Mouse (Mus musculus) CH12.LX (cell line): ENCODE measurements around the gene Ecm1. TPM values are rescaled to one million over a fixed set of nuclear protein-coding genes. Genes with fewer than 3 reads are reported as not detected.

Experiments
- DNase-seq: peaks from one replicate; pipeline ENCODE4 v3.0.0-alpha.2; 2013; ENCODE audit errors: extremely low read depth
- H3K27ac ChIP-seq: 2 replicates; pipeline ENCODE4 v1.5.1; 2012; ENCODE audit warnings: low read depth, mild to moderate bottlenecking, control low read depth, moderate library complexity; ENCODE audit not compliant: insufficient read depth
- H3K27me3 ChIP-seq: replicated peaks from 2 replicates; pipeline ENCODE3; 2012; ENCODE audit warnings: inconsistent platforms
- H3K36me3 ChIP-seq, 2 experiments: replicated peaks in 1 of 2; 2 replicates each; pipeline versions ENCODE3 to v1.6.1; 2012; ENCODE audit warnings: inconsistent platforms in 1 of 2, low read length in 1 of 2, mild to moderate bottlenecking in 1 of 2, mixed read lengths in 1 of 2, moderate library complexity in 1 of 2; ENCODE audit not compliant: control insufficient read depth in 1 of 2, insufficient read depth in 1 of 2
- H3K4me1 ChIP-seq, 2 experiments: 2 replicates each; pipeline ENCODE4 v1.6.1; 2012; ENCODE audit warnings: inconsistent platforms in 1 of 2, moderate library complexity in 1 of 2; ENCODE audit not compliant: insufficient read depth in 2 of 2, control insufficient read depth in 1 of 2
- H3K4me2 ChIP-seq: 2 replicates; pipeline ENCODE4 v1.6.1; 2012; ENCODE audit warnings: low read depth, mild to moderate bottlenecking, control low read depth; ENCODE audit not compliant: poor library complexity, insufficient read depth, severe bottlenecking
- H3K4me3 ChIP-seq, 3 experiments: fragments of 150-350 bp in 1 of 3; sonication (generic) in 1 of 3; replicated peaks in 1 of 3; 2 replicates each; pipeline versions ENCODE3 to v1.5.1; 2011 to 2012; ENCODE audit warnings: low read depth in 2 of 3, low read length in 2 of 3, mild to moderate bottlenecking in 2 of 3, moderate library complexity in 2 of 3, control low read depth in 1 of 3, improper control_type of control experiment in 1 of 3, inconsistent platforms in 1 of 3, mixed read lengths in 1 of 3; ENCODE audit not compliant: poor library complexity in 1 of 3
- H3K79me2 ChIP-seq: replicated peaks from 2 replicates; pipeline ENCODE4 v1.6.1; 2012; ENCODE audit warnings: mild to moderate bottlenecking, moderate library complexity; ENCODE audit not compliant: control insufficient read depth, poor library complexity, insufficient read depth, severe bottlenecking; ENCODE audit errors: extremely low read depth
- H3K9ac ChIP-seq: 2 replicates; pipeline ENCODE4 v1.6.1; 2012; ENCODE audit warnings: low read depth, mild to moderate bottlenecking, control low read depth, moderate library complexity; ENCODE audit not compliant: insufficient read depth
- H3K9me3 ChIP-seq: replicated peaks from 2 replicates; pipeline ENCODE3; 2012; ENCODE audit warnings: low read length, inconsistent platforms, mixed read lengths
- EP300 ChIP-seq: IDR thresholded peaks from 2 replicates; pipeline ENCODE4 v1.6.1; 2011; ENCODE audit warnings: low read length, improper control_type of control experiment
- ETS1 ChIP-seq: conservative IDR thresholded peaks from 2 replicates; pipeline ENCODE4 v1.6.1; 2012; ENCODE audit warnings: low read depth, mild to moderate bottlenecking, inconsistent platforms, low read length, improper control_type of control experiment, moderate library complexity
- HCFC1 ChIP-seq: IDR thresholded peaks from 2 replicates; pipeline ENCODE4 v1.6.1; 2012; ENCODE audit warnings: low read depth, mild to moderate bottlenecking, inconsistent platforms, low read length, improper control_type of control experiment
- JUN ChIP-seq: IDR thresholded peaks from 2 replicates; pipeline ENCODE4 v1.6.1; 2011; ENCODE audit warnings: low read depth, mild to moderate bottlenecking, low read length, improper control_type of control experiment, moderate library complexity; ENCODE audit not compliant: insufficient read depth
- KAT2A ChIP-seq: IDR thresholded peaks from 2 replicates; pipeline ENCODE4 v1.6.1; 2012; ENCODE audit warnings: low read length, improper control_type of control experiment, inconsistent platforms; ENCODE audit not compliant: insufficient replicate concordance
- MAX ChIP-seq: IDR thresholded peaks from 2 replicates; pipeline ENCODE4 v1.6.1; 2011; ENCODE audit warnings: low read length, improper control_type of control experiment
- MAZ ChIP-seq: IDR thresholded peaks from 2 replicates; pipeline ENCODE4 v1.6.1; 2012; ENCODE audit warnings: low read depth, mild to moderate bottlenecking, inconsistent platforms, low read length, improper control_type of control experiment, moderate library complexity
- MEF2A ChIP-seq: IDR thresholded peaks from 2 replicates; pipeline ENCODE4 v1.6.1; 2014; ENCODE audit warnings: low read depth, mild to moderate bottlenecking, inconsistent platforms, low read length, improper control_type of control experiment, borderline replicate concordance
- MXI1 ChIP-seq: IDR thresholded peaks from 2 replicates; pipeline ENCODE4 v1.6.1; 2011; ENCODE audit warnings: mild to moderate bottlenecking, low read depth, low read length, improper control_type of control experiment
- MYC ChIP-seq: IDR thresholded peaks from 2 replicates; pipeline ENCODE4 v1.6.1; 2011; ENCODE audit warnings: low read depth, mild to moderate bottlenecking, improper control_type of control experiment, low read length
- NELFE ChIP-seq: IDR thresholded peaks from 2 replicates; pipeline ENCODE4 v1.6.1; 2011; ENCODE audit warnings: low read depth, low read length, improper control_type of control experiment
- NRF1 ChIP-seq: IDR thresholded peaks from 2 replicates; pipeline ENCODE4 v1.6.1; 2014; ENCODE audit warnings: low read depth, mild to moderate bottlenecking, inconsistent platforms, low read length, improper control_type of control experiment, moderate library complexity
- PAX5 ChIP-seq: IDR thresholded peaks from 2 replicates; pipeline ENCODE4 v1.6.1; 2012; ENCODE audit warnings: low read length, inconsistent platforms, mixed read lengths
- SMC3 ChIP-seq: IDR thresholded peaks from 2 replicates; pipeline ENCODE4 v1.6.1; 2011; ENCODE audit warnings: low read depth, low read length, improper control_type of control experiment
- TBP ChIP-seq: conservative IDR thresholded peaks from 2 replicates; pipeline ENCODE4 v1.6.1; 2011; ENCODE audit warnings: low read depth, low read length, improper control_type of control experiment
- UBTF ChIP-seq: IDR thresholded peaks from 2 replicates; pipeline ENCODE4 v1.6.1; 2012; ENCODE audit warnings: low read depth, mild to moderate bottlenecking, inconsistent platforms, low read length, improper control_type of control experiment, moderate library complexity
- USF1 ChIP-seq: IDR thresholded peaks from 2 replicates; pipeline ENCODE4 v1.6.1; 2014; ENCODE audit warnings: low read depth, mild to moderate bottlenecking, inconsistent platforms, low read length, improper control_type of control experiment
- ZKSCAN1 ChIP-seq: IDR thresholded peaks from 2 replicates; pipeline ENCODE4 v1.6.1; 2012; ENCODE audit warnings: low read depth, inconsistent platforms, low read length, improper control_type of control experiment, borderline replicate concordance
- dilution Hi-C: fragments of 300-500 bp; cut with MboI; formaldehyde crosslinking; loops from 2 replicates; pipeline ENCODE4 v1.14.3; 2020; ENCODE audit warnings: low sequenced_read_pairs; ENCODE audit not compliant: extremely low pct_unique_long_range_greater_than_20kb, extremely low pct_ligation_motif_present
- in situ Hi-C: fragments of 300-500 bp; cut with MboI; formaldehyde crosslinking; loops from 3 replicates; pipeline ENCODE4 v1.14.3; 2019; ENCODE audit warnings: low sequenced_read_pairs, low pct_ligation_motif_present, low pct_unique_long_range_greater_than_20kb, mixed read lengths
- polyA plus RNA-seq: library from polyadenylated mRNA; unstranded; fragments of >175 nt; gene quantifications from 2 replicates; pipeline ENCODE4 v1.2.1, GENCODE M21; 2012; ENCODE audit warnings: low read depth; ENCODE audit not compliant: insufficient read length
- total RNA-seq, 2 experiments: library from RNA; depleted of rRNA; stranded (reverse); fragments of 300-350 nt in 1 of 2; fragments of >200 nt in 1 of 2; gene quantifications; 2 replicates each; pipeline ENCODE4 v1.2.3; 2012 to 2014

Gene Ecm1
- total and polyA plus RNA-seq, 3 experiments, result 0.40 to 4.0 (median 0.42) TPM

GRCm38 (mm10) chr3:95735071-95735670 lies 4.2 kb downstream of the Ecm1 start:
- Histone ChIP-seq H3K27ac (no peak overlapping the region), H3K27me3 (no peaks in the 10 kb centered on the region), H3K36me3 (peaks cover 44 to 73% of the 10 kb centered on the region in 2 experiments), H3K4me3 (no peak overlapping the region), H3K9me3 (no peaks in the 10 kb centered on the region), H3K4me2 (no peak overlapping the region), H3K9ac (no peak overlapping the region), H3K4me1 (peaks cover 9 to 33% of the 10 kb centered on the region in 2 experiments; a peak in 3 of 4 replicates), H3K79me2 (no peaks in the 10 kb centered on the region)
- TF ChIP-seq USF1, result no peak
- no peak for TF ChIP-seq ETS1
- TF ChIP-seq MYC, result no peak
- no peak for TF ChIP-seq EP300
- no peak for TF ChIP-seq MAX
- TF ChIP-seq PAX5, result no peak
- in situ Hi-C loops (no loop called here), dilution Hi-C loops (no loop called here)
- DNase-seq, result no peak

GRCm38 (mm10) chr3:95734092-95734702 lies 5.2 kb downstream of the Ecm1 start:
- dilution Hi-C loops, result no loop called here
- Histone ChIP-seq H3K36me3 (peaks cover 34 to 63% of the 10 kb centered on the region in 2 experiments), H3K9ac (no peak overlapping the region)
- no peak for TF ChIP-seq HCFC1
- TF ChIP-seq USF1, result no peak
- no peak for TF ChIP-seq JUN
- TF ChIP-seq NELFE, result no peak
- TF ChIP-seq SMC3, result no peak
- no peak for TF ChIP-seq MEF2A
- no peak for TF ChIP-seq ZKSCAN1
- TF ChIP-seq NRF1, result no peak
- no peak for TF ChIP-seq UBTF
- no peak for TF ChIP-seq MXI1
- no peak for TF ChIP-seq TBP
- no peak for TF ChIP-seq MAZ
- no peak for TF ChIP-seq KAT2A
- TF ChIP-seq, all 38 proteins: peak for 0
- Histone ChIP-seq H3K4me1 (peaks cover 9 to 33% of the 10 kb centered on the region in 2 experiments; a peak in 3 of 4 replicates), H3K79me2 (no peaks in the 10 kb centered on the region), H3K27me3 (no peaks in the 10 kb centered on the region), H3K9me3 (no peaks in the 10 kb centered on the region), H3K4me3 (no peak overlapping the region), H3K27ac (no peak overlapping the region), H3K4me2 (no peak overlapping the region)
- no peak for DNase-seq
- in situ Hi-C loops, result no loop called here
